Mouse (Mus musculus) layer of hippocampus, postnatal 25 days (tissue): ENCODE measurements at regions not wholly inside any gene's neighbourhood (a gene's known extent, or its start where the extent isn't known, plus 50 kb on each side); places are given as distances from the start of the nearest gene placed in this dataset.

Experiments used
- DNase-seq, 2 experiments: peaks; one replicate each; pipeline ENCODE4 v3.0.0; 2022; ENCODE audit warnings: mixed read lengths in 2 of 2, low spot score in 1 of 2; ENCODE audit errors: extremely low spot score in 1 of 2

DNA sequence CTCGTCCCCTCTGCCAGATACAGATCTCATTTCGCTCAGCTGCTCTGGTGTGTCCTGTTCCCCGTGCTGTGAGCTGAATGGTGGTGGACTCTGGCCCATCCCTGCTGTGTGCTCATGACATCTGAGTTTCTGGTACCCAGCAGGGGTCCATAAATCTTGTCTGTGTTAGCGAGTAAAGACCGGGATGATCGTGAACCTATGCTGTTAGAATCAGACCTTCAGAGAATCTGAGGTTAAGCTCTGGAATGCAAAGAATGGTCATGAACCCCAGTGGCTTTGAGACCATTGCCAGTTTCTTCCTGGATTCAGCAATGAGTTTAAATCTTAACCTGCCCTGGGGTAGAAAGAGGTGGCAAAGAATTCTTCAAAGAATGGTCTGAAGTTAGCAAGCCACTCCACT is 173.3 kb upstream of the Arl4c start:
- DNase-seq, result no peak

DNA sequence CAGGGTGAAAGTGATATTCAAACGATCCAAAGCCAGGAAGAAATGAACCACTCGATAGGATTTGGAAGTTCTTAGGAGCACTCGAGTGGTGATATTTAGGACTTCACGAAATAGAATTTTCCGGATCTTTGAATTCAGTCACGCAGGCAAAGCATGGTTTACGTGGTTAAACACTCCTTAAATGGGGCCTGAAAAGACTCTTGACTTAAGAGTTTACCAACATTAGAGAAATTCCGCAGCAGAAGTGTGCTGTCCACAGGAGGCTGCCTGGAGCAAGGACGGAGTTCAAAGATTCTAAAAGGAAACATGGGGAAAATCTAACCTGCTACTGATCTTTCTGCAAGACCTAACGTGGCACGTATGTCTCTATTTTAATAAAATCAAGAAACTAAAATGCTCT is 175.4 kb upstream of the Arl4c start:
- no peak for DNase-seq

GRCm38 (mm10) chr1:88878831-88879230 is 176.8 kb upstream of the Arl4c start:
- DNase-seq, result no peak

GRCm38 (mm10) chr1:88879367-88879766 is 177.3 kb upstream of the Arl4c start:
- DNase-seq, result no peak

GRCm38 (mm10) chr1:88891041-88891440 is 179.2 kb upstream of the Sh3bp4 start:
- DNase-seq, result no peak

DNA sequence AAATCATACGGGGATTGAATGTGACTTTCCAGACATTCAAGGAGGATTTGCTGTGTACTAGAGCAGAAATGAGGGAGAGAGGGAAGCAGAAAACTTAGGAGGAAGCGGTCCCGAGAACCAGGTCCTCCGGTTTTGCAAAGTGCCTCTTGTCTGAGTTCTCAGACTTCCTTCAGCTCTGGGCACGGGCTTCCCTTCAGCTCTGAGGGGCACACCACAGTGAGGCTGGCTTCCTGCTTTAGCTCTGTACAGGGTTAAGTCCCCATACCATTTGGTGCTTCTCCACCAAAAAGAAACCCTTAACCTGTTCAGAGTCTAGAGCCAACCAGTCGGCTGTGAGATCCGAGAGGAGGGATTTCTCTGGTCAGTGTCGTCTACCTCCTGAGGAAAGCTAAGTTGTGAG is 167.8 kb upstream of the Sh3bp4 start:
- DNase-seq, result no peak

DNA sequence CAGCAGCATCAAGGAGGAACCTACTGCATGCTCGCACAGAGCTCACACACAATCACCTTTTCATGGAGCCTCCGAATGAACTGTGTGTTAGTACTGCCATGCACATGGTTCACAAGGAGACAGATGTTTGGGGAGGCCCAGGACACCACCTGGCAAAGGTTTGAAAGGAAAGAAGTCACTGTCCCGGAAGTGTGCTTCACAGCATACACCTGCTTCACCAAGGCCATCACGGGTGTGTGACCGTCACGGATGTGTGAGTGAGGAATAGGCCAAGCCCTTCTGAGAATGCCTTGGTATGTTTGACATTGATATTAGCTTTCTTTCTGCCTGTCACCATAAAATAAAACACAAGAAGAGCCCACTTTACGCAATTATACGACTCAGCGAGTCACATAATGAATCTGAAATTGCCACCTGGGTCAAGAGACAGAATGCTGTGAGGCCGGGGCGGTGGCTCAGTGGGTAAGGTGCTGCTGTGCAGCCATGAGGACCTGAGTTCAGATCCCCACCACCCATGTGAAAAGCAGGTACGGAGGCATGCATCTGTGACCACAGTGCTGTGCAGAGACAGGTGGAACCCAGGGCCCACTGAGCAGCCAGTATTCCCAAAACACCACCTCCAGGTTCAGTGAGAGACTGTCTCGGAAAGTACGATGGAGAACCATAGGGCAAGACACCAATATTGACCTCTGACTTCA is 162.3 kb upstream of the Sh3bp4 start:
- DNase-seq, result no peak

- DNase-seq, result no peak
Measured at GRCm38 (mm10) chr1:88908683-88909082, 161.5 kb upstream of the Sh3bp4 start.

DNA sequence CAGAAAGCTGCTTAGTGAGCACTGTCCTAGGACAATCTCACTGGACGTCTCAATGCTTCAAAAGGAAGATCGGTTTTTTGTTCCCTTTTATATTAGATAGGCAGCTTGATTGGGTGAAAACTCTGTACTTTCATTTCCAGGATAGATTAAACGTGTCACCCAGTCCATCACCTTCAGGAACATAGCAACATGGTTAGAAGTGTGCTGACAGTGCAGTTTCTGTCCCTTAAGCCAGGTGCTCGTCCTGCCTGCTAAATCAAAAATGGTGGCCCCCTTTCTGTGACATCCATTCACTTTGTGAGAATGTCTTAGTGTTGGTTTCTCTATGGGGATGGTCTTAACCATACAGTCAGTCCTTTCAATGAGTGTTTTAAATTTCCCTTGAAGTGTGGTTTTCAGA is 160.9 kb upstream of the Sh3bp4 start:
- DNase-seq, result no peak

DNA sequence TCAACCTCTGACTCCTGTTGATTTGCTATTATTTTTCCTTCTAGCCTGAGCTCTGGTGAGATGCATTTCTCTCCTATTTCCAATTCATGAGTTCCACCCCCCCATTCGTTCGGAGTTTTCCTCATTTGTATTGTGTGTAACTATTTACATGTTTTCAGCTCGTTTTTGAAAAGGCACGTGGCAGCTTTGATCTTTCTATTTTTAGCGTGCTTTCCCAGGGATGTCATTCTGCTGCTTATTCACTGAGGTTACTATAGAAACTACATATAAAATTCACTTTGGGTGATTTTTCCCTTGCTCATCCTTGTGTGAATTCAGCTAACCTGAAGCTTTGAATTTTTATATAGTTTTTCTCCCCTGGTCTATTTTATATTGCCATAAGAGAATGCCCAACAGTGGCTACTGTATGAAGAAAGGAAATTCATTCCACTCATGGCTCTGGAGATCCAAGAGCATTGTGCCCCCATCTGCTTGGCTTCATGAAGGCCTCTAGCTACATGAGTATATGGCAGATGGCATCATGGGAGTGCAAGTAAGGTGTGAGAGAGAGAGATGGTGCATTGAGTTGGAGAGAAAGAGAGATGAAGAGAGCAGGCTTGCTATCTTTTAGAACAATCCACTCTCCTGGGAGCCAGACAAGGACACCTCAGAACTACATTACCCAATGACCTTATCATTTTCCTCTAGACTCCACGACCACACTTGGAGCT is 160.2 kb upstream of the Sh3bp4 start:
- no peak for DNase-seq

DNA sequence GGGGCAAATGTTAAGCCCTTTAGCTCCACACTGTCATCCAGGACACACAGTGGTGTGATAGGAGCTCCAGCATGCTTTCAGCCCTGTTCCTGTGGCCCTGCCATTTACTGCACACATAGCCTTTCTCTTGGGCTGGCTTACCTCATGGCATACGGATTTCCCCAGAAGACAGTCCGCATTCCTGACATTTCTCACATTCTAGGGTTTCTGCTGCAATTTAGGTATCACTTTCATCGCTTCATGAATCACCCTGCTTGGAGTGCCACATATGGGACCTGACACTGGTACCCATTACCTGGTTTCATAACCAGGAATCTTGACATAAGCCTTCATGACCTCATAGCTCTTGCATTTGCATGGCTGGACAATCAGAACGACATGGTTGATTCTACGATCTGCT is 158.5 kb upstream of the Sh3bp4 start:
- DNase-seq, result no peak

DNA sequence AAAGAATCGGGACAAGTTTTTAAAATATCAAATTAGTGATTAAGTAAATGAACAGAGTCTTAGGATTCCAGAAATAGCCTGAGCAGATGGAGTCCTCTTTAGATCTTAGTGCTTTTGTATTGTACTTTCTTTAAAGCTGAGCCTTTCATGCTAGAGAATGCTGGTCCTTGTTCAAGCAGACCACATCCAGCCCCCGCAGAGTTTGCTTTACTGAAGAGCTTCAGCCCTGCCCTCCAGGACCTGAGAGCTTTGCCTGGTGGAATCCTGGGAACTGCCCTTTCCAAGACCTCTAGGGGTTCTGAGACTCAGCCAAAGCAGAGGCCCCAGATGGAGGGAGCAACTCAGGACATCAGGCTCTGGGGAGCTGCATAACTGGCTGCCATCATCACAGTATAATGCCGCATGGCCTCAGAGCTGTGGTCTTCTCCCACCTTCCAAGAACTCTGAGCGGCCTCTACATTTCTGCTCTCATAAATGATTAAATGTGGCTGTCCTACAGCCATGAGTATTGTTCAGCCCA is 153.6 kb upstream of the Sh3bp4 start:
- DNase-seq, result no peak

GRCm38 (mm10) chr1:88921401-88921800 is 148.8 kb upstream of the Sh3bp4 start:
- no peak for DNase-seq

DNA sequence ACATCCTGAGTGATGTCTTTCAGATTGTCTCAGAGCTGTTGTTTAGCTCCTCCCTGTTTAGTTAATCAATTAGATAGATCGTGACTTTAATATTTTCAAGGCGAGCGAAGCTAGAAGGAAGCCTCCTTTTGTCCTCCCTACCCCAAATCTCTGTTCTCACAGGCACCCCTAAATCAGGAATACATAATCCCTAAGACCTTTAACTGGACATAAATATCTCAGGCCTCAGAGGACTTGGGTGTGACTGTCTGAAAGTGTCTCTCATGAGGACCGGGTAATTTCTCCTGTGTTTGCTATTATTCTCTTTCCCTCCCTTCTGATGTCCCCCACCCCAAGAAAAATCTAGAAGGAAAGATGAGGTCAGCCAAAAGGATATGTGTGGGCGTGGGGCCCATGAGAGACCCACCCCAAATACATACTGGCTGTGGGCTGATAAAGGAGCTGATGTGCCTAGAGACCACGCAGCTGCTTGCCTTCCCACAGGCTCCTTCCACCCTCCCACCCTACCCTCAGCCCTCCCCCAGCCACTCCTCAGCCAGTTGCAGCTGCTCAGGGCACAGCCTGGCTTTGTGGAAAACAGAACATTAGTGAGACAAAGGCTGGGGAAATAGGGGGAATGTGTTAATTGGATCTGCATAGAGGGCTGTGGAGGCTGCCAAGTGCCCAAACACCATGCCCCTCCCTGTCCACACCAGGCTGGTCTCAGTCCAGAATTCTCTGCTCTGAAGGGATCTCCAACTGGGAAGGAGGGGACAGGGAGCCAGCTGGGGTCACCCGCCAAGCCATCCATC is 146.2 kb upstream of the Sh3bp4 start:
- DNase-seq, result no peak

GRCm38 (mm10) chr1:88935191-88935590 is 135.0 kb upstream of the Sh3bp4 start:
- no peak for DNase-seq

GRCm38 (mm10) chr1:88935779-88936178 is 134.4 kb upstream of the Sh3bp4 start:
- no peak for DNase-seq

DNA sequence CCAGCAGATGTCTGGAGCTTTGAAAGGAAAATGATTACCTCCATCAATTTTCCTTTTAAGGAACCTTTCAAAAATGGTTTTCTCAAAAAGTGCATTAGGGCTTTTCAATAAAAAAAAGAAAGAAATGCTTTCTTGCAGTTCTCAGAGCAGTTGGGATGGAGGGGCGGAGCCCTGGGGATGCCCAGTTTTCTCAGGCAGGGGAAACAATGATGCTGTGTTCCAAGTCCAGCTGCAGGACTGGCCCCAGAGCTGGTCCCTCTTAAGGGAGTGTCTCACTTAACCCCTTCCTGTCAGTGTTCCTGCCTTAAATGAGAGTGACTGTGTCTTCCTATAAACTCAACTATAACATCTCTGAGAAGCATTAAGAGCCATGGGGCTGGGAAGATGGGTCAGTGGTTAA is 132.9 kb upstream of the Sh3bp4 start:
- no peak for DNase-seq

DNA sequence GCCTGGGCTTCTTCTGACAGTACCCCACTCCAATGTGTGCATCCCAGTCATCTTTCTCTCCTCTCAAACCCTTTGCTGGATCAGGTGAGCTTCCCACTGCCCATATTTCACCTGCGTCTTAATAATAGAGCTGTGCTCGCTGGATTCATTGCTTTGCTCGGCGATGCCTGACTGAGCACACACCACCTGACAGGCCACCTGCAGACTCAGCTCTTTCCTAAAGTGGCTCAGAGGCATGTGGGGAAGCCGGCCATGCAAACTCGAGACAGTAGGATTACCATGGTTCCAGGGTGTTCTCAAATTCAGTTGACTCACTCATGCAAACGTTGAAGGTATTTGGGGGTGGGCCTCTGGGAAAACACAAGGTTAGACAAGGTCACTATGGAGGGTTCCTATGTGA is 131.8 kb upstream of the Sh3bp4 start:
- no peak for DNase-seq

DNA sequence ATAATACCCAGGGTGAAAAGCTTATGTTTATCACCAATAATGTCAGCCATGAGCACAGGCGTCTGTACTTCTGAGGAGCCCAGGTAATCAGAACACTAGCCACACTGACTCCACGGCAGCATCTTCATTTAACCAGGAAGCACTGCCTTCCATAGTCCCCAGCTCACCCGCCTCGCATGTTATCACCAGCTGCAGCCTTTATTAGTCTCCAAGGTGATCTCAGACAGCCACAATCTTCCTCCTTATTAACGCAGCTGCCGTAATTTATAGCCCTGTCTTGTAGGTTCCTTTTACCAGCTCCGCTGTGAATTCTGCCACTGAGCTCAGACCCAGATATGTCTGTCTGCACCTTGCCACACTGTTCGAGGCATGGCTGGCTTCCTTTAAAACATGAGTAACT is 127.2 kb upstream of the Sh3bp4 start:
- DNase-seq, result no peak

GRCm38 (mm10) chr1:88945868-88946267 is 124.3 kb upstream of the Sh3bp4 start:
- no peak for DNase-seq

- DNase-seq, result no peak
Measured at GRCm38 (mm10) chr1:88946374-88946773, 123.8 kb upstream of the Sh3bp4 start.
